Mouse (Mus musculus) MEL (cell line): ENCODE measurements around the gene Loxl1. TPM values are rescaled to one million over a fixed set of nuclear protein-coding genes. Genes with fewer than 3 reads are reported as not detected.

ENCODE experiments used
- DNase-seq: peaks from one replicate; pipeline ENCODE4 v3.0.0; 2011; ENCODE audit warnings: low read depth, low spot score
- H3K27ac ChIP-seq: 2 replicates; pipeline ENCODE4 v1.5.1; 2012; ENCODE audit warnings: low read depth, mild to moderate bottlenecking, control low read depth, low read length, moderate library complexity; ENCODE audit not compliant: control insufficient read depth
- H3K27me3 ChIP-seq, 2 experiments: fragments of 150-350 bp in 1 of 2; sonication (generic) in 1 of 2; 2 replicates each; pipeline ENCODE4 v1.6.1; 2012; ENCODE audit warnings: low read length in 2 of 2, mild to moderate bottlenecking in 2 of 2, improper control_type of control experiment in 1 of 2, moderate library complexity in 1 of 2; ENCODE audit not compliant: insufficient read depth in 2 of 2, control insufficient read depth in 1 of 2
- H3K36me3 ChIP-seq, 2 experiments: 2 replicates each; pipeline ENCODE4 v1.6.1; 2012 to 2014; ENCODE audit warnings: low read length in 2 of 2, improper control_type of control experiment in 1 of 2, inconsistent platforms in 1 of 2, mild to moderate bottlenecking in 1 of 2; ENCODE audit not compliant: insufficient read depth in 2 of 2, control insufficient read depth in 1 of 2
- H3K4me1 ChIP-seq, 2 experiments: fragments of 150-350 bp in 1 of 2; sonication (generic) in 1 of 2; 2 replicates each; pipeline ENCODE4 v1.6.1; 2012; ENCODE audit warnings: low read length in 2 of 2, improper control_type of control experiment in 1 of 2, mild to moderate bottlenecking in 1 of 2; ENCODE audit not compliant: insufficient read depth in 2 of 2, control insufficient read depth in 1 of 2
- H3K4me3 ChIP-seq, 2 experiments: fragments of 150-350 bp in 1 of 2; sonication (generic) in 1 of 2; 2 replicates each; pipeline ENCODE4 v1.5.1; 2012; ENCODE audit warnings: low read depth in 2 of 2, low read length in 2 of 2, mild to moderate bottlenecking in 2 of 2, moderate library complexity in 2 of 2, control low read depth in 1 of 2, improper control_type of control experiment in 1 of 2; ENCODE audit not compliant: control insufficient read depth in 1 of 2, insufficient read depth in 1 of 2
- H3K79me2 ChIP-seq: 2 replicates; pipeline ENCODE4 v1.6.1; 2012; ENCODE audit warnings: mild to moderate bottlenecking, low read length, moderate library complexity; ENCODE audit not compliant: control insufficient read depth, poor library complexity, insufficient read depth
- H3K9ac ChIP-seq: 2 replicates; pipeline ENCODE4 v1.6.1; 2012; ENCODE audit warnings: low read depth, mild to moderate bottlenecking, control low read depth, low read length, moderate library complexity; ENCODE audit not compliant: control insufficient read depth, poor library complexity, severe bottlenecking
- H3K9me3 ChIP-seq: fragments of 150-350 bp; sonication (generic); replicated peaks from 2 replicates; pipeline ENCODE4 v1.6.1; 2012; ENCODE audit warnings: mild to moderate bottlenecking, low read length, improper control_type of control experiment, moderate library complexity; ENCODE audit not compliant: insufficient read depth
- CHD1 ChIP-seq: IDR thresholded peaks from 2 replicates; pipeline ENCODE4 v1.6.1; 2012; ENCODE audit warnings: low read depth, mild to moderate bottlenecking, inconsistent platforms, low read length, improper control_type of control experiment
- ELF1 ChIP-seq: IDR thresholded peaks from 2 replicates; pipeline ENCODE4 v1.6.1; 2014; ENCODE audit warnings: low read depth, mild to moderate bottlenecking, inconsistent platforms, low read length, improper control_type of control experiment, moderate library complexity
- EP300 ChIP-seq, 2 experiments: IDR thresholded peaks; 2 replicates each; pipeline ENCODE4 v1.6.1; 2011; ENCODE audit warnings: improper control_type of control experiment in 2 of 2, low read length in 2 of 2, low read depth in 1 of 2, mild to moderate bottlenecking in 1 of 2
- ETS1 ChIP-seq: IDR thresholded peaks from 2 replicates; pipeline ENCODE4 v1.6.1; 2012; ENCODE audit warnings: low read depth, mild to moderate bottlenecking, inconsistent platforms, low read length, improper control_type of control experiment, moderate library complexity
- GABPA ChIP-seq: IDR thresholded peaks from 2 replicates; pipeline ENCODE4 v1.6.1; 2012; ENCODE audit warnings: low read depth, mild to moderate bottlenecking, inconsistent platforms, low read length, improper control_type of control experiment, moderate library complexity
- GATA1 ChIP-seq: IDR thresholded peaks from 2 replicates; pipeline ENCODE4 v1.6.1; 2011; ENCODE audit warnings: low read depth, low read length, improper control_type of control experiment
- JUND ChIP-seq: IDR thresholded peaks from 2 replicates; pipeline ENCODE4 v1.6.1; 2011; ENCODE audit warnings: low read depth, mild to moderate bottlenecking, improper control_type of control experiment, low read length
- KAT2A ChIP-seq: conservative IDR thresholded peaks from 2 replicates; pipeline ENCODE4 v1.6.1; 2012; ENCODE audit warnings: low read depth, low read length, improper control_type of control experiment, inconsistent platforms
- MAX ChIP-seq: IDR thresholded peaks from 2 replicates; pipeline ENCODE4 v1.6.1; 2011; ENCODE audit warnings: low read length, improper control_type of control experiment
- MXI1 ChIP-seq: IDR thresholded peaks from 2 replicates; pipeline ENCODE4 v1.6.1; 2011; ENCODE audit warnings: mild to moderate bottlenecking, low read depth, low read length, improper control_type of control experiment
- MYB ChIP-seq: IDR thresholded peaks from 2 replicates; pipeline ENCODE4 v1.6.1; 2011; ENCODE audit warnings: mild to moderate bottlenecking, low read depth, low read length, improper control_type of control experiment
- POLR2AphosphoS2 ChIP-seq: IDR thresholded peaks from 2 replicates; pipeline ENCODE4 v1.6.1; 2011; ENCODE audit warnings: low read length, improper control_type of control experiment
- SIN3A ChIP-seq: IDR thresholded peaks from 2 replicates; pipeline ENCODE4 v1.6.1; 2012; ENCODE audit warnings: low read length, improper control_type of control experiment, inconsistent platforms
- SMC3 ChIP-seq: IDR thresholded peaks from 2 replicates; pipeline ENCODE4 v1.6.1; 2011; ENCODE audit warnings: low read depth, low read length, improper control_type of control experiment
- TAL1 ChIP-seq: IDR thresholded peaks from 2 replicates; pipeline ENCODE4 v1.6.1; 2012; ENCODE audit warnings: mild to moderate bottlenecking, inconsistent platforms, low read length, moderate library complexity, mixed read lengths
- TCF12 ChIP-seq: IDR thresholded peaks from 2 replicates; pipeline ENCODE4 v1.6.1; 2014; ENCODE audit warnings: low read depth, mild to moderate bottlenecking, inconsistent platforms, low read length, improper control_type of control experiment, moderate library complexity
- ZMIZ1 ChIP-seq: IDR thresholded peaks from 2 replicates; pipeline ENCODE4 v1.6.1; 2012; ENCODE audit warnings: low read depth, mild to moderate bottlenecking, inconsistent platforms, low read length, improper control_type of control experiment, moderate library complexity
- ZNF384 ChIP-seq: IDR thresholded peaks from 2 replicates; pipeline ENCODE4 v1.6.1; 2012; ENCODE audit warnings: low read depth, mild to moderate bottlenecking, inconsistent platforms, low read length, improper control_type of control experiment
- polyA plus RNA-seq, 2 experiments: library from polyadenylated mRNA; stranded (reverse) in 1 of 2; unstranded in 1 of 2; fragments of >175 nt in 1 of 2; fragments of >200 nt in 1 of 2; gene quantifications; 2 replicates each; pipeline versions ENCODE4 v1.2.1 to v1.2.4; 2012; ENCODE audit warnings: low replicate concordance in 2 of 2, low read depth in 1 of 2; ENCODE audit not compliant: insufficient read length in 2 of 2, insufficient read depth in 1 of 2, missing spikeins in 1 of 2
- total RNA-seq: library from RNA; depleted of rRNA; stranded (reverse); fragments of 300-350 nt; gene quantifications from 2 replicates; pipeline ENCODE4 v1.2.3, GENCODE M21; 2012

Loxl1 gene
- total and polyA plus RNA-seq, 3 experiments, result not detected

DNA sequence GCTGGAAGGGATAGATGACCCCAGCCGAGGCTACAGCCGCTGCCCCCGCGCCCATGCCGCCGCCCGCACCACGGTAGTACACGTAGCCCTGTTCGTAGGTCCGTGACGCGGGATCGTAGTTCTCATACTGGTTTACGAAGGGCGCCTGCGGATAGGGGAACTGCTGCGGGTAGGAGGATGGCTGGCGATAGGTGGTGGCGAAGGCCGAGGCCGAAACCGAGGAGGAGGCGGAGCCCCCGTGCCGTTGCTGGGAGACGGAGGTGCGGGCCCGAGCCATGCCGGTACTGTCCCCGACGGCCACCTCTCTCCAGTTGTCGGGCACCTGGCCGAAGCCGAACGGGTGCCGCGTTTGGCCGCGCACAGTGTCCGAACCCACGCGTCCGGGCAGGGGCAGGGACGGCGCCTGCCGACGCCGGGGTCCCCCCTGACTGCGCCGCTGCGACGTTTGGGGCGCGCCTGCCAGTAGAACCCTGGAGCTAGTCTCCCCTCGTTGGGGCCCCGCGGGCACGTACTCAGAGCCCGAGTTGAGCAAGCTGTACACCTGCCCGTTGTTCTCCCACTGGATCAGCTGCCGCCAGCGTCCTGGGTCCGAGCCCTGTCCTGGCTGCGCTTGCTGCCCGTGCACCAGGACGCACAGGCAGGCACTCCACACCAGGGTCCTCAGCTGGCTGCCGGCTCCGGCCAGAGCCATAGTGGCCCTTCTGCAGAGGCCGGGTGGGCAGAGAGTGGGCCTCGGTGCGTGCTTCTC is 616 bp downstream of the Loxl1 start:
- H3K36me3 ChIP-seq, result no peaks in the 10 kb centered on the region
- no peak overlapping the region for H3K9ac ChIP-seq
- no peak for TF ChIP-seq MXI1
- no peak for TF ChIP-seq ZMIZ1
- TF ChIP-seq KAT2A, result no peak
- TF ChIP-seq ELF1, result no peak
- no peak for TF ChIP-seq POLR2AphosphoS2
- TF ChIP-seq TAL1, result no peak
- TF ChIP-seq ETS1, result no peak
- TF ChIP-seq SMC3, result no peak
- no peak for TF ChIP-seq MAX
- no peak for TF ChIP-seq GATA1
- no peak for TF ChIP-seq MYB
- no peak for TF ChIP-seq EP300 (IDR thresholded peaks at IDR 0.05; ENCODE audit: low read depth in 1 of 2, low read length in 2 of 2)
- TF ChIP-seq GABPA, result no peak
- no peak for TF ChIP-seq SIN3A
- TF ChIP-seq CHD1, result no peak
- H3K79me2 ChIP-seq, result no peaks in the 10 kb centered on the region
- no peak overlapping the region for H3K4me3 ChIP-seq
- no peak for DNase-seq
- peaks cover 2 to 3% of the 10 kb centered on the region in 2 experiments; a peak in 2 of 4 replicates for H3K27me3 ChIP-seq
- H3K9me3 ChIP-seq, result no peaks in the 10 kb centered on the region
- H3K4me1 ChIP-seq, result no peaks in the 10 kb centered on the region; a peak in 1 of 4 replicates
- no peak overlapping the region for H3K27ac ChIP-seq

DNA sequence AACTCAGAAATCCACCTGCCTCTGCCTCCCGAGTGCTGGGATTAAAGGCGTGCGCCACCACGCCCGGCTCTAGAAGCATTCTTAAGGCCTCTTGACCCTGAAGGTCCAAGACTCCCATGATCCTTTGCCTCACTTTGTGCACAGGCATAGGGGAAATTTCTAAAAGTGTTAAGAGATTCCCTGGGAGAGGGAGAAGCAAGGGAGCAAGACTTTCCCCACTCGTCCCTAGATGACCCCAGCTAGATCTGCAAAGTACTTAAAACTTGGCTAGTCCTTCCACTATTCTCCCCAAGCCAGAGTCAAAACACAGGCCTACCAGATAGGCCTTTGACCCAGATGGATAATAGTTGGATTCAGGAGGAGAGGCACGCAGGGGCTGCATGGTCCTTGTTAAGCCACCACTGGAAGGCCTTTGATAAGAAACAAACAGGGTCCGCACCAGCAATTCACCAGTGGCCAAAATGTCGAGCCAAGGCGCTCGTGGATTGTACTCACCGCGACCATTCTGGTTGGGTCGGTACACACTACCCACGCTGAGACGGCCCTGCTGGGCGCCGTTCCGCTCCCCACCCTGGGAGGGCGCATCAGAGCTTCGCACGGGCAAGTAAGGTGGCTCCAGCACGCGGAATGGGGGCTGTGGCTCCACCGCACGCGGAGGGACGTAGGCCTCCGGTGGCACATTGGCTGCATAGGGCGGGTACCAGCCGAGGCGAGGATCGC is 1.6 kb downstream of the Loxl1 start:
- Histone ChIP-seq H3K79me2 (no peaks in the 10 kb centered on the region), H3K27me3 (peaks cover 2 to 4% of the 10 kb centered on the region in 2 experiments; a peak in 2 of 4 replicates), H3K36me3 (peaks cover 0 to 2% of the 10 kb centered on the region in 2 experiments; a peak in 1 of 4 replicates), H3K27ac (no peak overlapping the region), H3K4me1 (no peaks in the 10 kb centered on the region; a peak in 1 of 4 replicates), H3K9me3 (no peaks in the 10 kb centered on the region), H3K9ac (no peak overlapping the region), H3K4me3 (no peak overlapping the region)
- DNase-seq, result no peak
- TF ChIP-seq MXI1, result no peak
- no peak for TF ChIP-seq ZNF384
- TF ChIP-seq JUND, result no peak
- TF ChIP-seq TCF12, result no peak
